Mouse (Mus musculus): ENCODE data around the gene Tfap2e. TPM values are rescaled to one million over a fixed set of nuclear protein-coding genes. Genes with fewer than 3 reads are reported as not detected.

Tfap2e gene
- polyA plus RNA-seq, 1 experiment from 2014 or later: not detected

DNA sequence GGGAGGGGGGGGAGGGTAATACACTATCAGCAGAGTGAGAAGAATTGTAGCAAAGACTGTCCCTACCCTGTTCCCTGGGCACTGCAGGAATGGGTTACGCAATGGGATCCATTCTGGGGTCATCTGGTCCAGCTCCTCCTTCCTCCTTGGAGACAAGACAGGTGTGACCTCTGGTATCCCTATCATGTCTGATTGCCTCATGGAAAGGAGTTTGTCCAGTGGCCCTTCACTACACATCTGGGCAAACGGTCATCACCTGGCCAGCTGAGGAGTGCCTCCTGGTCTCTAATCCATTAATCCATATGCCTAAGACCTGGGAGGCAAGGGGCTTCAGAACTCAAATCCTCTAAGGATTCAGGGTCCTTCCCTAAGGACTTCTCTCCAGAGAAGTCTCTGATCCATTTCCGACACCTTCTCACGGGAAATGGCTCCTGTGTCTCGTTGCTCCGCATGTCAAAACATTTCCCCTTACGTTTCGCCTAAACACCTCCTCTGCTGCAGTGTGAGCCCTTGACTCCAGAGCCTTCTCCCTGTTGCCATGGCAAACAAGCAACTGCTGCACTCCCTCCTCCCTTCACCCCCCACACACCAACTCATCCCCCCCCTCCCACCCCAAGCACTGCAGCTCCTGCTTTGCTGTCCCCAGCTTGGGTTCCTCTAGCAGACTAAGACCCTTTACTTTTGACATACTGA, 15.0 kb upstream of the Tfap2e start:
- H3K9ac ChIP-seq: peak overlapping the region; percentile 89; the same call in 1 of the 2 replicates

DNA sequence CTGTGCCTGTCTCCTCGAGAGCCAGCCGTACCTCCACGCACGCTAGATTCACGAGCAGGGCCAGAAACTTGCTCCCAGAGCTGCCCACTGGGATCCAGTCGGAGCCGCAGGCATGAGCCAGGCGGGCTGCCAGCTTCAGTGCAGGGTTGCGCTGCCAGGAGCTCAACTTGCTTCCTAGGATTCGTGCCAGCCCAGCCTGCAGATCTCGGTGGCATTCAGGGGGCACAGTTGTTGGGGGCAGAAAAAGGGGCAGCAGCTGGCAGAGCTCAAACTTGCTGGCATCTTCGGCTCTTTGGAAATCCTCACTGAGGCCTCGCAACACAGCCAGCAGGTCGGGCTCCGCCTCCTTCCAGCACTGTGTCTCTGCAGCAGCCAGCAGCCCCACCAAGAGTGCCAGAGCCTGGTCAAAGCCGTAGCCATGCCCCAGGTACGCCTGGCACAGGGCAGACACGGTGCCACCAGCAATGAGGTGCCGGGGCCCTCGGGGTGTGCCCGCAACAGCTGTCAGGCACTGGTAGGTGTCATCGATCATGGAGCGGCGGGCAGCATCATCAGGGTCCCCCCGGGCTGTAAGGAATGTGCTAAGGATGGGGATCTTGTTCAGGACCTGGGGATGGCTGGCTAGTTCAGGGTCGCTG, 14.1 kb upstream of the Tfap2e start:
- Histone ChIP-seq H3K36me3 (peaks cover 55% of the 10 kb centered on the region), H3K27me3 (replicated peaks) (no peaks in the 10 kb centered on the region), H3K9me3 (no peaks in the 10 kb centered on the region), H3K9ac (peak overlapping the region; percentile 34; the same call in 1 of the 2 replicates), H3K4me1 (peaks cover 50% of the 10 kb centered on the region), H3K4me2 (no peak overlapping the region), H3K27ac (replicated peaks) (no peak overlapping the region), H3K4me3 (no peak overlapping the region)
- no peak for ATAC-seq (ENCODE audit: extremely low read depth, insufficient number of reproducible peaks, low FRiP score, low TSS enrichment)
- 83% methylated on average over 26 of the region's 26 CpGs for WGBS

More for the DNA sequence above, 15.0 kb upstream of the Tfap2e start:
- WGBS: 79% methylated on average over 8 of the region's 8 CpGs
- 0 out of 2 replicates have a peak overlapping the region, but pooled peaks have one; percentile 100 for H3K4me2 ChIP-seq
- no peaks in the 10 kb centered on the region for H3K27me3 ChIP-seq (replicated peaks)
- peaks cover 52% of the 10 kb centered on the region for H3K4me1 ChIP-seq
- H3K4me3 ChIP-seq: no peak overlapping the region
- no peak for ATAC-seq (ENCODE audit: extremely low read depth, insufficient number of reproducible peaks, low FRiP score, low TSS enrichment)
- H3K36me3 ChIP-seq: peaks cover 47% of the 10 kb centered on the region
- no peak overlapping the region for H3K27ac ChIP-seq (replicated peaks)
- no peaks in the 10 kb centered on the region for H3K9me3 ChIP-seq

DNA sequence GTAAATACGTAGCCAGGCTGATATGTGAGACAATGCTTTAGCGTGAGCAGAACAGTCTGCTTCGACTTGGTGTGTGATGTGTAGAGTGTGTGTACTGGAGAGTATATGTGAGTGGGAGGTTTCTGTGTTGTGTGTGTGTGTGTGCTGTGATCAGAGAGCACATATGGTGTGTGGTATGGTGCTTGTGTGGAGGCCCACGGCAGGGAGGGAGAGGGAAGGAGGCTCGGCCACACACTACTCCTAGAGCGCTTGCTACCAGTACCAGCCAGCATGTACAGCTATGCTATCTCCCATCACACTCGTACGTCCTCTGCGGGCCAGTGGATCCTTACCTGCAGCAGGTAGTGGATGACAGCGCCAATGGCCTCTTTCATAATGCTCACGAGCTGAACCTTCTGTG, 13.5 kb upstream of the Tfap2e start:
- Histone ChIP-seq H3K36me3 (peaks cover 61% of the 10 kb centered on the region), H3K9me3 (no peaks in the 10 kb centered on the region), H3K4me3 (no peak overlapping the region), H3K27me3 (replicated peaks) (0 out of 2 replicates have a peak, but pooled peaks cover 3% of the 10 kb centered on the region), H3K9ac (no peak overlapping the region; the same call in none of the 2 replicates), H3K4me2 (no peak overlapping the region), H3K27ac (replicated peaks) (no peak overlapping the region), H3K4me1 (peaks cover 44% of the 10 kb centered on the region)
- ATAC-seq (ENCODE audit: extremely low read depth, insufficient number of reproducible peaks, low FRiP score, low TSS enrichment): no peak
- WGBS: 87% methylated on average over 11 of the region's 11 CpGs

DNA sequence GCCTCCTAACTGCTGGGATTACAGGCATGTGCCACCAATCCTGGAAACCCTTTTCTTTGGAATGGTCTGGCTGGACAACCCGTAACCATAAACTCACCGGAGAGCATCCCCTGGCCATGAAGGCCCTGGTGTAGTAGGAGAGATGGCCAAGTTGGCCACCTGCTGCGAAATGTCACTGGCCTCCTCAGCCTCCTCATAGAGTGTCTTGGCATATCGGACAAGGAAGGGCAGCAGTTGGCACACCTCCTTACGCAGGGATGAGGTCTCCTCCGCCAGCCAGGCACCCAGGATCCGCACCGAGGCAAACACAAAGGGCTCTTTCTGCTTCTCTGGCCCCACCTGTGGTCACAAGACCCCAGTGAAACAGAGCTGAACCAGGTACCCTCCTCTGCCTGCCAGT, 12.3 kb upstream of the Tfap2e start:
- Histone ChIP-seq H3K4me3 (no peak overlapping the region), H3K9me3 (no peaks in the 10 kb centered on the region), H3K36me3 (peaks cover 66% of the 10 kb centered on the region), H3K9ac (no peak overlapping the region), H3K27ac (replicated peaks) (no peak overlapping the region), H3K27me3 (replicated peaks) (0 out of 2 replicates have a peak, but pooled peaks cover 3% of the 10 kb centered on the region), H3K4me1 (peaks cover 47% of the 10 kb centered on the region), H3K4me2 (no peak overlapping the region)
- 88% methylated on average over 8 of the region's 8 CpGs for WGBS
- ATAC-seq (ENCODE audit: extremely low read depth, insufficient number of reproducible peaks, low FRiP score, low TSS enrichment): no peak

DNA sequence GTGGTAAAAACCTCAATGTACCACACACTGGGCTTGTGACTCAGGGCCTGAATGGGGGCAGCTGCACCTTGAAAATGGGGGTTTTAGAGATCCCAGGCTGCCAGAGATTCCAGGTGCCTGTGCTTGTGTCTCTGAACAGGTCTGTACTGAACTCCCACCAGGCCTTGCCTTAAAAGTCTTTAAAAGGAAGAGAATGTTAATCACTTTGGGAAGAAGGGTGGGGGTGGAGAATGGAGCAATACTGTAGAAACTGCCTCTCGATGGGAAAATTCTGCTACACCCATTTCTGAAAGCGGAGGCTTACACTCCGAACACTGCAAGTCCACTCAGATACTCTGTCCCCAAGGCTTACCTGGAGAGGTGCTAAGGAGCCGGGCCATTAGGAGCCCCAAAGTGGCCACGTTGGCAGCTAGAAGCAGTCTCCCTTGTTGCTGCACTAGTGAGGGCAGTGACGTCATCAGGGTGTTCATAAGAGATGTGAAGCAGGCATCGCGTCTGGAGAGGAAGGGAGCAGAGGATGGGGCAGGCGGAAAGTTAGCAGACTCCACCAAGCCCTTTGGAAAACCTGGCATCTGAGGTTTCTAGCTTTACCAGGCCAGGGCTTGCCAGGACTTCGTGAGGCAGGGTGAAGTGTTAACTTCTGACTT, 10.3 kb upstream of the Tfap2e start:
- H3K4me1 ChIP-seq: peaks cover 43% of the 10 kb centered on the region
- no peaks in the 10 kb centered on the region for H3K9me3 ChIP-seq
- no peak overlapping the region for H3K4me2 ChIP-seq
- H3K36me3 ChIP-seq: peaks cover 66% of the 10 kb centered on the region
- no peak overlapping the region for H3K9ac ChIP-seq
- H3K4me3 ChIP-seq: no peak overlapping the region
- no peak for ATAC-seq (ENCODE audit: extremely low read depth, insufficient number of reproducible peaks, low FRiP score, low TSS enrichment)
- WGBS: 69% methylated on average over 10 of the region's 10 CpGs
- H3K27ac ChIP-seq (replicated peaks): no peak overlapping the region
- H3K27me3 ChIP-seq (replicated peaks): 0 out of 2 replicates have a peak, but pooled peaks cover 3% of the 10 kb centered on the region

DNA sequence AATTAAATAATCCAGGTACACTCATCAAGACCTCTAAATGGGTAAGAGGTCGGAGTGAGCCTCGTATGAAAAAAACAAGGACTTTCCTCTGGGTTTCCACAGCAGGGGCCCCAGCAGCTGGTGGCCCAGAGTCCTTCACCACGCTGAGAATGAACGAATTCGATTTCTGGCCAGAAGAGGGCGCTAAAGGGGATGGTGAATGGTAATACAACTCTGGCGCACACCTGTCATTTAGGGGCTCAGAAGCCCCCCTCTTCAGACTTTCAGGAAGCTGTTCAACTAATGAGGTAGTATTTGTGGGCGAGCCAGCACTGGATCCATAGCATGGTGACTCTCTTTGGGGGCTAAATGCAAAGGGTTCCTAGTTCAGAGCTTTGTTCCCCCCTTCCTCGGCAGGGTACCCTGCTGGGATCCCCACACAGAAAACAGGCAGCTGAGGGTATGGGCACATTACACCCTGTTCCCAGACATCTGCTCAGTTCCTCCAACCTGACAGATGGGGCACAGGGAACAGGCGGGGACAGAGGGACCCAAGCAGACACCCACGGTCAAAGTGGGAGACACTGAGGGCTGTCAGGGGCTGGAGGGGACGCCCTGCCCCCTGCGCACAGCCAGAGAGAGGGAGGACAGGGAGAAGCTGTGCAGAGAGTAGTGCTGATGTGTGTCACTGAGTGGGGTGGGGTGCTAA, 9.6 kb upstream of the Tfap2e start:
- no peaks in the 10 kb centered on the region for H3K9me3 ChIP-seq
- peaks cover 62% of the 10 kb centered on the region for H3K36me3 ChIP-seq
- H3K4me2 ChIP-seq: no peak overlapping the region
- H3K27me3 ChIP-seq (replicated peaks): 0 out of 2 replicates have a peak, but pooled peaks cover 3% of the 10 kb centered on the region
- H3K4me1 ChIP-seq: peaks cover 36% of the 10 kb centered on the region
- no peak for ATAC-seq (ENCODE audit: extremely low read depth, insufficient number of reproducible peaks, low FRiP score, low TSS enrichment)
- H3K27ac ChIP-seq (replicated peaks): no peak overlapping the region
- no peak overlapping the region for H3K4me3 ChIP-seq
- 46% methylated on average over 13 of the region's 13 CpGs for WGBS
- no peak overlapping the region for H3K9ac ChIP-seq

DNA sequence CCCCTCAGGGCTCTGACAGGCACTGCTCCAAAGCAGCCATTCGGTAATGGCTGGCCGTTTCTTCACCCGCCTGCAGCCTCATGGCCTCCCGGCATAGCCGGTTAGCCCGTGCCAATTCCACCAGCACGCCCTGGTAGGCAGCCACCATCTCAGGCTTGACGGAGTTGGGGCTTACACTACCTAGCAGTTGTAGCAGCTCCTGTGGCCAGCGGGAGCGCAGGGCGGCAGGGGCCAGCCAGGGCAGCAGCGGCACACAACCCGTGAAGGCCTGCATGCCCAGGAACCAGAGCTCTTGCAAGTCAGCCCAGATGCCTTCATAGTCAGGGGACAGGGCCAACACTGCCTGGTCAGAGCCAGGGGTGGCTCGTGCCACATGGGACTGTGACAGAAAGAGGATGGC, 8.8 kb upstream of the Tfap2e start:
- Histone ChIP-seq H3K27ac (replicated peaks) (no peak overlapping the region), H3K4me1 (peaks cover 28% of the 10 kb centered on the region), H3K9me3 (no peaks in the 10 kb centered on the region), H3K9ac (no peak overlapping the region), H3K36me3 (peaks cover 55% of the 10 kb centered on the region), H3K27me3 (replicated peaks) (peaks cover 9% of the 10 kb centered on the region; the same call in 1 of the 2 replicates), H3K4me2 (no peak overlapping the region), H3K4me3 (no peak overlapping the region)
- 85% methylated on average over 14 of the region's 14 CpGs for WGBS
- ATAC-seq (ENCODE audit: extremely low read depth, insufficient number of reproducible peaks, low FRiP score, low TSS enrichment): no peak

DNA sequence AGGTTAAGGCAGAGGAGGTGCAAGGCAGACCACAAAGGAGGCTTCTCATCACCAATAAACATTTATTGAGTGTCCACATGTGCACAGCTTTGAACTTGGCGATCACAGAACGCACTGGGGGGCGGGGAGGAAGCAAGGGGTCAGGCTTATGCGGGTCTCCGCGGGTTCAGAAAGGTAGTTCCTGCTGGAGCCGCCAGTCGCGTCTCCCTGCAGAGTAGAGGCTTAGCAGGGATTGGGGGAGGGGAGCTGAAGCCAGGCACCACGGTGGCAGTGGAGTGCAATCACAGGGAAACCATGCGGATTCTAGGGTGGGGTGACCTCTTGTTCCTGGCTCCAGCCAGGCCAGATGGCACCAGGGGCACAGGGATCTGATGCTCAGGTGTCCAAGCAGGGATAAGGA, 7.7 kb upstream of the Tfap2e start:
- no peak for ATAC-seq (ENCODE audit: extremely low read depth, insufficient number of reproducible peaks, low FRiP score, low TSS enrichment)
- H3K9ac ChIP-seq: no peak overlapping the region
- no peaks in the 10 kb centered on the region for H3K9me3 ChIP-seq
- H3K4me2 ChIP-seq: no peak overlapping the region
- H3K27ac ChIP-seq (replicated peaks): no peak overlapping the region
- peaks cover 44% of the 10 kb centered on the region for H3K36me3 ChIP-seq
- no peak overlapping the region for H3K4me3 ChIP-seq
- WGBS: 15% methylated on average over 11 of the region's 11 CpGs
- H3K27me3 ChIP-seq (replicated peaks): peaks cover 20% of the 10 kb centered on the region
- peaks cover 19% of the 10 kb centered on the region for H3K4me1 ChIP-seq

DNA sequence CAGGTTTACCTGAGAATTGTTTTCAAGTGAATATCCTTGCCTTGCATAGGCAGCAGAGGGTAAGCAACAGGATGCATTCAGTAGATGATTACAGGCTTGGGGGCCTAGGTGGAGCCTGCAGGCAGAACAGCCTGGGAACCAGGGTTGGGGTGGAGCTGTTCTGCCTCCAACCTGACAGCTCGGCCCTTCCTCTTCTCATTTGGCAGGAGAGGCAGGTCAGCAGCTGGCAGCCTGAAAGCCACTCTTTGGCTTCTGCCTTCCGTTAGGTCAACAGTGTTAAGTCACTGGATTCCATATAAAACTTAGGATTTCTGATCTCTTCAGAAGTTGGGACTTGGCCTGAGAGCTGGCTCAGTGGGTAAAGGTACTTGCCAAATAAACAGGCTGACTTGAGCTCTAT, 6.9 kb upstream of the Tfap2e start:
- 40% methylated on average over 2 of the region's 2 CpGs for WGBS
- no peak for ATAC-seq (ENCODE audit: extremely low read depth, insufficient number of reproducible peaks, low FRiP score, low TSS enrichment)
- Histone ChIP-seq H3K27me3 (replicated peaks) (peaks cover 27% of the 10 kb centered on the region), H3K4me1 (peaks cover 19% of the 10 kb centered on the region), H3K9ac (no peak overlapping the region), H3K9me3 (no peaks in the 10 kb centered on the region), H3K36me3 (peaks cover 37% of the 10 kb centered on the region), H3K27ac (replicated peaks) (no peak overlapping the region), H3K4me2 (no peak overlapping the region), H3K4me3 (no peak overlapping the region)

DNA sequence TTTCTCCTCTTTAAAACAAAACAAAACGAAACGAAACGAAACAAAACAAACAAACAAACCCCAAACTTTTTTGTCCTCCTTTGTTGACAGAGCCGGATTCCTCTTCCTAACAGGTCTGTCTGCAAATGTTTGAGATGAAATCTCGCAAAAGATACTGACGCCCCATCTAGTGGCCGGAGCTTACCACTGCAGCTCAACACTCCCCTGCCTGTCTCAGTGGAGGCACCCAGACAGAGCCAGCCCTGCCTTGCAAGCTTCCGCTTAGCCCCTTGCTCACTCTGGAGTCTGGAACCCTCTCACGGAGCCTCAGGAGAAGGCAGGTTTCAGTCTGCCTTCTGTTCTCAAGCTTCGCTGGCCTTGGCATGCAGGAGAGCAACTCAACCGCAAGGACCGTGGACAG, 5.4 kb upstream of the Tfap2e start:
- peaks cover 19% of the 10 kb centered on the region for H3K4me1 ChIP-seq
- H3K36me3 ChIP-seq: peaks cover 23% of the 10 kb centered on the region
- H3K27me3 ChIP-seq (replicated peaks): peaks cover 42% of the 10 kb centered on the region
- peak overlapping the region; percentile 15; the same call in 1 of the 2 replicates for H3K4me3 ChIP-seq
- no peak overlapping the region for H3K27ac ChIP-seq (replicated peaks)
- ATAC-seq (ENCODE audit: extremely low read depth, insufficient number of reproducible peaks, low FRiP score, low TSS enrichment): no peak
- peak overlapping the region; percentile 54 for H3K4me2 ChIP-seq
- 6% methylated on average over 12 of the region's 12 CpGs for WGBS
- no peaks in the 10 kb centered on the region for H3K9me3 ChIP-seq
- peak overlapping the region; percentile 61 for H3K9ac ChIP-seq
